Comparison of ENCODE assay signal across 18 mouse cellular contexts in genomic region chr17:86008401-86008800, GRCm38 (mm10).
A peak's percentile ranks its signal among the peaks of the same experiment; 100 is the strongest.
DNase-seq lines count a peak whose midpoint lies in the region; ATAC-seq lines count a peak whose summit lies in the region.
"Had no signal": no experiment of that assay in that cellular context is flagged by ENCODE, and none has a peak within 500 bp of the region (broad histone marks: within the 10 kb centered on the region; RNA-seq: fewer than 3 reads in every experiment).

No protein-coding gene starts in this region.

- no peaks in the 10 kb centered on the region for H3K27me3 ChIP-seq in heart, embryonic 16.5 days (ENCODE audit: control insufficient read depth, insufficient read depth, low read length)
- H3K27me3 ChIP-seq in hindbrain, embryonic 14.5 days (ENCODE audit: control insufficient read depth, insufficient read depth, low read length) = no peaks in the 10 kb centered on the region
- H3K27me3 ChIP-seq: forebrain, embryonic 13.5 days; liver, embryonic 13.5 days; lung, embryonic 15.5 days; midbrain, embryonic 13.5 days; neural tube, embryonic 15.5 days had no signal

- no peaks in the 10 kb centered on the region for H3K36me3 ChIP-seq in heart, embryonic 16.5 days (ENCODE audit: control insufficient read depth, insufficient read depth)
- H3K36me3 ChIP-seq in hindbrain, embryonic 14.5 days (replicated peaks; ENCODE audit: control insufficient read depth, insufficient read depth) = no peaks in the 10 kb centered on the region
- H3K36me3 ChIP-seq: liver, embryonic 13.5 days; lung, embryonic 15.5 days; midbrain, embryonic 13.5 days; neural tube, embryonic 15.5 days had no signal

- H3K9ac ChIP-seq in heart, embryonic 16.5 days (ENCODE audit: low read length) = no peak overlapping the region
- H3K9ac ChIP-seq in hindbrain, embryonic 14.5 days = no peak overlapping the region
- H3K9ac ChIP-seq: forebrain, embryonic 13.5 days; liver, embryonic 13.5 days; lung, embryonic 15.5 days; midbrain, embryonic 13.5 days; neural tube, embryonic 15.5 days had no signal

- no peak for ATAC-seq in heart, embryonic 16.5 days (replicated peaks; ENCODE audit: extremely low read depth, insufficient read depth, low FRiP score)
- ATAC-seq in hindbrain, embryonic 14.5 days (ENCODE audit: low FRiP score) = no peak
- ATAC-seq: forebrain, embryonic 13.5 days; midbrain, embryonic 13.5 days had no signal

- H3K4me1 ChIP-seq in brown adipose tissue, adult 24 weeks (ENCODE audit: control insufficient read depth, insufficient read depth, insufficient read length, low read length) = no peaks in the 10 kb centered on the region
- peaks cover 15% of the 10 kb centered on the region for H3K4me1 ChIP-seq in heart, embryonic 16.5 days (ENCODE audit: control insufficient read depth, insufficient read depth, low read length)
- no peaks in the 10 kb centered on the region for H3K4me1 ChIP-seq in hindbrain, embryonic 14.5 days (replicated peaks; ENCODE audit: control insufficient read depth, insufficient read depth, low read length)
- H3K4me1 ChIP-seq: forebrain, embryonic 13.5 days; neural tube, embryonic 15.5 days had no signal

- DNase-seq in adrenal gland, postnatal 14 days = peak; percentile 13
- DNase-seq in adrenal gland, adult 2 months = no peak
- DNase-seq in heart, adult 9 months (ENCODE audit: low spot score in 2 of 2) = peak; percentile 4 to 7
- no peak for DNase-seq in heart, postnatal 4 days
- DNase-seq in thymus, postnatal 0 days (ENCODE audit: low spot score) = no peak
- DNase-seq in hindbrain, embryonic 14.5 days (ENCODE audit: low spot score) = no peak
- DNase-seq: cerebellum, adult 9-10 months; kidney, adult 2 months; liver, embryonic 13.5 days; right cerebral cortex, postnatal 25 days; thymus, postnatal 36 days had no signal

- peak overlapping the region; percentile 5; the same call in 1 of the 2 replicates for H3K27ac ChIP-seq in brown adipose tissue, adult 24 weeks (replicated peaks; ENCODE audit: low read depth, low read length)
- H3K27ac ChIP-seq in heart, embryonic 16.5 days (ENCODE audit: low read length) = no peak overlapping the region
- no peak overlapping the region for H3K27ac ChIP-seq in hindbrain, embryonic 14.5 days
- H3K27ac ChIP-seq: forebrain, embryonic 13.5 days; liver, embryonic 13.5 days; lung, embryonic 15.5 days; midbrain, embryonic 13.5 days; neural tube, embryonic 15.5 days had no signal

- WGBS in heart, embryonic 16.5 days = 32% methylated on average over 10 of the region's 10 CpGs
- 70% methylated on average over 10 of the region's 10 CpGs for WGBS in hindbrain, embryonic 14.5 days

- 0 out of 2 replicates have a peak, but pooled peaks cover 2% of the 10 kb centered on the region for H3K9me3 ChIP-seq in heart, embryonic 16.5 days (replicated peaks; ENCODE audit: control insufficient read depth, low read length)
- H3K9me3 ChIP-seq in hindbrain, embryonic 14.5 days (ENCODE audit: control insufficient read depth, low read length) = peaks cover 5% of the 10 kb centered on the region; the same call in 1 of the 2 replicates
- H3K9me3 ChIP-seq: forebrain, embryonic 13.5 days; liver, embryonic 13.5 days; lung, embryonic 15.5 days; midbrain, embryonic 13.5 days; neural tube, embryonic 15.5 days had no signal

- peak overlapping the region; percentile 16 for H3K4me2 ChIP-seq in heart, embryonic 16.5 days (ENCODE audit: low read depth, low read length)
- no peak overlapping the region for H3K4me2 ChIP-seq in hindbrain, embryonic 14.5 days (replicated peaks)
- H3K4me2 ChIP-seq: forebrain, embryonic 13.5 days; liver, embryonic 13.5 days; lung, embryonic 15.5 days; midbrain, embryonic 13.5 days; neural tube, embryonic 15.5 days had no signal

- peak overlapping the region; percentile 11 for H3K4me3 ChIP-seq in brown adipose tissue, adult 24 weeks (ENCODE audit: insufficient read depth, low read depth, low read length)
- no peak overlapping the region for H3K4me3 ChIP-seq in heart, embryonic 16.5 days (ENCODE audit: low read length)
- no peak overlapping the region for H3K4me3 ChIP-seq in hindbrain, embryonic 14.5 days (replicated peaks; ENCODE audit: low read length)
- H3K4me3 ChIP-seq: forebrain, embryonic 13.5 days; liver, embryonic 13.5 days; lung, embryonic 15.5 days; midbrain, embryonic 13.5 days; myocyte; neural tube, embryonic 15.5 days had no signal

Comparison
In these comparisons a context has a peak if more than half of its experiments do, and no peak if none do; other contexts are left out.
1. DNase-seq: peak in adrenal gland, postnatal 14 days (single experiment) and heart, adult 9 months (2 of 2); none in adrenal gland, adult 2 months (single experiment), heart, postnatal 4 days (single experiment), thymus, postnatal 0 days (single experiment) and hindbrain, embryonic 14.5 days (single experiment).